Mouse (Mus musculus): ENCODE data around the gene Tm2d3. TPM values are rescaled to one million over a fixed set of nuclear protein-coding genes. Genes with fewer than 3 reads are reported as not detected.
A peak's percentile ranks its signal among the peaks of the same experiment; 100 is the strongest.

Gene Tm2d3
- total and polyA plus RNA-seq, 2 experiments from 2014 or later = 84.3 to 107 TPM

GRCm38 (mm10) chr7:65747990-65748955 lies 57.3 kb downstream of the Tm2d3 start:
- TF ChIP-seq CTCF (IDR thresholded peaks at IDR 0.05) = no peak
- Histone ChIP-seq H3K27ac (ENCODE audit: low read depth, low read length) (no peak overlapping the region), H3K36me3 (ENCODE audit: insufficient read depth, low read length) (no peaks in the 10 kb centered on the region), H3K4me2 (ENCODE audit: low read depth, low read length, poor library complexity, severe bottlenecking) (no peak overlapping the region), H3K9me3 (ENCODE audit: low read length) (no peaks in the 10 kb centered on the region), H3K4me1 (ENCODE audit: insufficient read depth, low read length) (no peaks in the 10 kb centered on the region), H3K4me3 (ENCODE audit: low read depth, low read length) (no peak overlapping the region), H3K9ac (replicated peaks; ENCODE audit: low read length, poor library complexity, severe bottlenecking) (no peak overlapping the region), H3K27me3 (ENCODE audit: insufficient read depth, low read length) (no peaks in the 10 kb centered on the region)
- 64% methylated on average over 11 of the region's 11 CpGs for WGBS
- no peak; the same call in 1 of the 2 replicates for ATAC-seq (ENCODE audit: low FRiP score)
- peak; percentile 62 for DNase-seq (ENCODE audit: low spot score)

Other genes starting within 250 kb of the Tm2d3 start
- 46.7 and 50.6 TPM in 2 replicates for gene Tjp1, start 163.4 kb upstream of the Tm2d3 start, total RNA-seq (2014; rRNA removed)
- 17.9 and 23.2 TPM in 2 replicates for gene Tjp1, start 163.4 kb upstream of the Tm2d3 start, polyA plus RNA-seq (2015; fragmentation: Nextera tagmentation; extraction: Ambion mirVana)
- 19.7 and 22.8 TPM in 2 replicates for gene Tarsl2, start 46.3 kb upstream of the Tm2d3 start, total RNA-seq (2014; rRNA removed)
- 20.0 and 22.5 TPM in 2 replicates for gene Tarsl2, start 46.3 kb upstream of the Tm2d3 start, polyA plus RNA-seq (2015; fragmentation: Nextera tagmentation; extraction: Ambion mirVana)
- gene Pcsk6, start 170.6 kb downstream of the Tm2d3 start, total RNA-seq (2014; rRNA removed) = 8.3 and 14.9 TPM in 2 replicates
- 1.5 and 1.8 TPM in 2 replicates for gene Pcsk6, start 170.6 kb downstream of the Tm2d3 start, polyA plus RNA-seq (2015; fragmentation: Nextera tagmentation; extraction: Ambion mirVana)

Data from midbrain, postnatal 0 days (tissue).